Mouse (Mus musculus) kidney, postnatal 36 days (tissue): ENCODE results near the gene Pcbd1.
A peak's percentile ranks its signal among the peaks of the same experiment; 100 is the strongest.

Experiments used
- DNase-seq, 2 experiments: peaks; one replicate each; pipeline ENCODE4 v3.0.0; 2021 to 2022; ENCODE audit warnings: mixed read lengths in 2 of 2

Pcbd1 gene

GRCm38 (mm10) chr10:61089170-61090142 is at the start of gene Pcbd1:
Pcbd1 (plus strand) TSS chr10:61089331.
- peak; percentile 94 to 96 for DNase-seq

GRCm38 (mm10) chr10:61039657-61040056 is 49.5 kb upstream of the Pcbd1 start:
- DNase-seq = no peak

GRCm38 (mm10) chr10:61045081-61045480 is 44.0 kb upstream of the Pcbd1 start:
- DNase-seq = peak in 1 of 2 experiments; percentile 14

GRCm38 (mm10) chr10:61051993-61052613 is 37.0 kb upstream of the Pcbd1 start:
- peak; percentile 61 to 87 for DNase-seq

- no peak for DNase-seq
These were observed 32.5 kb upstream of the Pcbd1 start for GRCm38 (mm10) chr10:61056661-61057060.

- no peak for DNase-seq
These were observed 30.0 kb upstream of the Pcbd1 start for GRCm38 (mm10) chr10:61059101-61059500.

- peak; percentile 32 to 35 for DNase-seq
These were observed 29.5 kb upstream of the Pcbd1 start for GRCm38 (mm10) chr10:61059543-61060110.

GRCm38 (mm10) chr10:61063271-61063864 is 25.8 kb upstream of the Pcbd1 start:
- DNase-seq = no peak

GRCm38 (mm10) chr10:61064635-61065034 is 24.5 kb upstream of the Pcbd1 start:
- peak in 1 of 2 experiments; percentile 33 for DNase-seq

GRCm38 (mm10) chr10:61065287-61066005 is 23.7 kb upstream of the Pcbd1 start:
- DNase-seq = no peak

- peak; percentile 58 to 68 for DNase-seq
These were observed 20.5 kb upstream of the Pcbd1 start for GRCm38 (mm10) chr10:61068436-61069192.

GRCm38 (mm10) chr10:61069248-61069647 is 19.9 kb upstream of the Pcbd1 start:
- no peak for DNase-seq

GRCm38 (mm10) chr10:61072324-61072723 is 16.8 kb upstream of the Pcbd1 start:
- DNase-seq = peak; percentile 37 to 80

- no peak for DNase-seq
These were observed 14.5 kb upstream of the Pcbd1 start for GRCm38 (mm10) chr10:61074643-61075042.

GRCm38 (mm10) chr10:61075607-61076006 is 13.5 kb upstream of the Pcbd1 start:
- no peak for DNase-seq

GRCm38 (mm10) chr10:61080227-61080930 is 8.8 kb upstream of the Pcbd1 start:
- peak; percentile 71 to 76 for DNase-seq

- DNase-seq = no peak
These were observed 8.2 kb upstream of the Pcbd1 start for GRCm38 (mm10) chr10:61080931-61081255.

- DNase-seq = peak; percentile 32 to 64
These were observed 3.8 kb upstream of the Pcbd1 start for GRCm38 (mm10) chr10:61085364-61085763.

GRCm38 (mm10) chr10:61086502-61086901 is 2.6 kb upstream of the Pcbd1 start:
- DNase-seq = no peak

- peak; percentile 67 to 73 for DNase-seq
These were observed 663 bp upstream of the Pcbd1 start for GRCm38 (mm10) chr10:61088468-61088867.

- DNase-seq = no peak
These were observed 2.7 kb downstream of the Pcbd1 start for GRCm38 (mm10) chr10:61091866-61092265.
